8 mouse cellular contexts compared by ENCODE assay signal in genomic region chr13:62382952-62383351, GRCm38 (mm10). TPM values are rescaled to one million over a fixed set of nuclear protein-coding genes. Genes with fewer than 3 reads are reported as not detected.
DNase-seq lines count a peak whose midpoint lies in the region; ATAC-seq and TF ChIP-seq lines count a peak whose summit lies in the region.
"Not testable (repeated sequence)": the region's sequence is repeated elsewhere in the genome, so short reads cannot be mapped to it uniquely, and the experiment has no call there.

Gm3604 (minus strand) TSS chr13:62383177.

- peak; percentile 56; the same call in 1 of the 2 replicates for ATAC-seq in liver, postnatal 0 days
- ATAC-seq in neural tube, embryonic 12.5 days (ENCODE audit: low FRiP score, low read depth); stomach, postnatal 0 days (ENCODE audit: low FRiP score, low TSS enrichment): not testable (repeated sequence)

- H3K36me3 ChIP-seq in hindbrain, embryonic 10.5 days; liver, postnatal 0 days (replicated peaks; ENCODE audit: insufficient read depth, low read length); neural tube, embryonic 12.5 days; stomach, postnatal 0 days (ENCODE audit: control insufficient read depth, insufficient read depth, low read length): not testable (repeated sequence)

- not testable (repeated sequence) for H3K27ac ChIP-seq in cerebellum, adult 2 months (ENCODE audit: insufficient read depth, low read length); liver, postnatal 0 days (ENCODE audit: low read depth); neural tube, embryonic 12.5 days; stomach, postnatal 0 days (replicated peaks)
- peak within 1 kb of the TSS; percentile 67 for H3K27ac ChIP-seq in hindbrain, embryonic 10.5 days

- peak; percentile 84 for DNase-seq in ES-CJ7 (ENCODE audit: low read depth, low spot score)
- DNase-seq in cerebellum, adult 2 months: peak; percentile 2 to 8
- peak; percentile 3 to 27 for DNase-seq in frontal cortex, adult 2 months (ENCODE audit: extremely low spot score in 1 of 2, low spot score in 1 of 2)
- peak; percentile 32 for DNase-seq in hindbrain, embryonic 10.5 days (ENCODE audit: low spot score)
- DNase-seq in layer of hippocampus, adult 8-10 months (ENCODE audit: low spot score in 2 of 2): peak; percentile 1 to 2
- peak; percentile 54 for DNase-seq in liver, postnatal 0 days
- DNase-seq in stomach, postnatal 0 days (ENCODE audit: low spot score): peak; percentile 49

- not testable (repeated sequence) for H3K27me3 ChIP-seq in cerebellum, adult 2 months (ENCODE audit: control insufficient read depth, insufficient read depth, low read length); hindbrain, embryonic 10.5 days (ENCODE audit: insufficient read depth, poor library complexity, severe bottlenecking); liver, postnatal 0 days (ENCODE audit: insufficient read depth, low read length); neural tube, embryonic 12.5 days (replicated peaks); stomach, postnatal 0 days (ENCODE audit: control insufficient read depth, insufficient read depth, low read length)

- not testable (repeated sequence) for H3K4me3 ChIP-seq in cerebellum, adult 2 months (replicated peaks; ENCODE audit: insufficient read depth, low read depth, low read length)
- peak within 1 kb of the TSS; percentile 51 for H3K4me3 ChIP-seq in hindbrain, embryonic 10.5 days
- H3K4me3 ChIP-seq in liver, postnatal 0 days (ENCODE audit: low read depth, low read length): peak within 1 kb of the TSS; percentile 59
- peak within 1 kb of the TSS; percentile 41 for H3K4me3 ChIP-seq in neural tube, embryonic 12.5 days
- H3K4me3 ChIP-seq in stomach, postnatal 0 days (ENCODE audit: low read depth, low read length): peak within 1 kb of the TSS; percentile 33

- not testable (repeated sequence) for TF ChIP-seq POLR2A in cerebellum, adult 2 months (IDR thresholded peaks at IDR 0.05; ENCODE audit: borderline replicate concordance, insufficient read depth, low read length)

- not testable (repeated sequence) for TF ChIP-seq EP300 in liver, postnatal 0 days (IDR thresholded peaks at IDR 0.05; ENCODE audit: low read depth); stomach, postnatal 0 days (optimal IDR thresholded peaks at IDR 0.05)

- H3K4me2 ChIP-seq in liver, postnatal 0 days (ENCODE audit: low read depth, low read length): peak within 1 kb of the TSS; percentile 65
- peak within 1 kb of the TSS; percentile 49 for H3K4me2 ChIP-seq in neural tube, embryonic 12.5 days (replicated peaks)
- peak within 1 kb of the TSS; percentile 48 for H3K4me2 ChIP-seq in stomach, postnatal 0 days (replicated peaks; ENCODE audit: low read depth)

- peak within 1 kb of the TSS; percentile 64 for H3K9ac ChIP-seq in liver, postnatal 0 days (replicated peaks)
- 0 out of 2 replicates have a peak within 1 kb of the TSS, but pooled peaks have one; percentile 40 for H3K9ac ChIP-seq in neural tube, embryonic 12.5 days
- peak within 1 kb of the TSS; percentile 45; the same call in 1 of the 2 replicates for H3K9ac ChIP-seq in stomach, postnatal 0 days (ENCODE audit: low read length)

- WGBS in cerebellum, adult 2 months: 14% methylated on average over 13 of the region's 13 CpGs
- WGBS in hindbrain, embryonic 10.5 days: 13% methylated on average over 13 of the region's 13 CpGs
- WGBS in liver, postnatal 0 days (ENCODE audit: insufficient replicate concordance): 8% methylated on average over 13 of the region's 13 CpGs
- WGBS in neural tube, embryonic 12.5 days: 11% methylated on average over 13 of the region's 13 CpGs
- WGBS in stomach, postnatal 0 days: 9% methylated on average over 13 of the region's 13 CpGs

- not testable (repeated sequence) for H3K4me1 ChIP-seq in cerebellum, adult 2 months (ENCODE audit: control insufficient read depth, insufficient read depth, low read length); hindbrain, embryonic 10.5 days (replicated peaks); liver, postnatal 0 days (ENCODE audit: insufficient read depth); neural tube, embryonic 12.5 days; stomach, postnatal 0 days (replicated peaks; ENCODE audit: control insufficient read depth, insufficient read depth)

- not testable (repeated sequence) for TF ChIP-seq CTCF in cerebellum, adult 2 months (IDR thresholded peaks at IDR 0.05; ENCODE audit: borderline replicate concordance, insufficient read depth, low read depth, low read length); liver, postnatal 0 days (IDR thresholded peaks at IDR 0.05; ENCODE audit: low read depth); stomach, postnatal 0 days (IDR thresholded peaks at IDR 0.05; ENCODE audit: low read depth)

- H3K9me3 ChIP-seq in hindbrain, embryonic 10.5 days: peaks cover 37% of the 10 kb centered on the region
- not testable (repeated sequence) for H3K9me3 ChIP-seq in liver, postnatal 0 days (ENCODE audit: low read length); neural tube, embryonic 12.5 days; stomach, postnatal 0 days (ENCODE audit: control insufficient read depth, low read length)

RNA-seq across cellular contexts. Expression of gene Gm3604, which starts in this region (rescaled TPM):
- polyA plus RNA-seq in cerebellum, adult 2 months (2012; rRNA removed): 0.46 and 0.80 TPM in 2 replicates
- 1.1 and 1.6 TPM in 2 replicates for polyA plus RNA-seq in frontal cortex, adult 2 months (2012; rRNA removed)
- 2.3 and 4.4 TPM in 2 replicates for polyA plus RNA-seq in hindbrain, embryonic 10.5 days (2016; fragmentation: Nextera tagmentation; extraction: Ambion mirVana)
- total RNA-seq in layer of hippocampus, adult 8-10 months (2022): 1 to 10 TPM in 2 of 4 experiments, under 1 TPM in 2; 0.83 to 1.7 (median 1.0) TPM
- polyA plus RNA-seq in liver, postnatal 0 days (2015; fragmentation: Nextera tagmentation; extraction: Ambion mirVana): 1.1 and 1.3 TPM in 2 replicates
- 2.3 and 3.0 TPM in 2 replicates for polyA plus RNA-seq in neural tube, embryonic 12.5 days (2016; fragmentation: Nextera tagmentation; extraction: Ambion mirVana)
- 1.7 and 1.9 TPM in 2 replicates for polyA plus RNA-seq in stomach, postnatal 0 days (2015; fragmentation: Nextera tagmentation; extraction: Ambion mirVana)

Comparison
In these comparisons a context has a peak if more than half of its experiments do, and no peak if none do; other contexts are left out.
1. Peak in DNase-seq in cerebellum, adult 2 months; RNA of the gene not detected or under 1 TPM.
2. DNase-seq: peak in every context shown above with its lines; median percentile 84 in ES-CJ7; 54 in liver, postnatal 0 days; 49 in stomach, postnatal 0 days; 32 in hindbrain, embryonic 10.5 days; 15 in frontal cortex, adult 2 months; 5 in cerebellum, adult 2 months; 2 in layer of hippocampus, adult 8-10 months.